Mouse (Mus musculus) spleen, postnatal 14 days (tissue): ENCODE measurements around the gene Ubxn6.
"Not testable (repeated sequence)": the region's sequence is repeated elsewhere in the genome, so short reads cannot be mapped to it uniquely, and the experiment has no call there.

Experiments used
- DNase-seq, 2 experiments: peaks; one replicate each; pipeline ENCODE4 v3.0.0; 2021 to 2022; ENCODE audit warnings: low spot score in 2 of 2

Ubxn6 gene

GRCm38 (mm10) chr17:56074827-56075208, at the start of gene Ubxn6:
Ubxn6 (minus strand) TSS chr17:56075028.
- peak; percentile 88 to 93 for DNase-seq

GRCm38 (mm10) chr17:56123681-56124340, 49.0 kb upstream of the Ubxn6 start:
- DNase-seq, result no peak

GRCm38 (mm10) chr17:56123161-56123560, 48.3 kb upstream of the Ubxn6 start:
- no peak for DNase-seq

- no peak for DNase-seq
These were observed 47.0 kb upstream of the Ubxn6 start, which contains the start of gene Lrg1 for GRCm38 (mm10) chr17:56121826-56122225. Lrg1 (minus strand) TSS chr17:56122001.

DNA sequence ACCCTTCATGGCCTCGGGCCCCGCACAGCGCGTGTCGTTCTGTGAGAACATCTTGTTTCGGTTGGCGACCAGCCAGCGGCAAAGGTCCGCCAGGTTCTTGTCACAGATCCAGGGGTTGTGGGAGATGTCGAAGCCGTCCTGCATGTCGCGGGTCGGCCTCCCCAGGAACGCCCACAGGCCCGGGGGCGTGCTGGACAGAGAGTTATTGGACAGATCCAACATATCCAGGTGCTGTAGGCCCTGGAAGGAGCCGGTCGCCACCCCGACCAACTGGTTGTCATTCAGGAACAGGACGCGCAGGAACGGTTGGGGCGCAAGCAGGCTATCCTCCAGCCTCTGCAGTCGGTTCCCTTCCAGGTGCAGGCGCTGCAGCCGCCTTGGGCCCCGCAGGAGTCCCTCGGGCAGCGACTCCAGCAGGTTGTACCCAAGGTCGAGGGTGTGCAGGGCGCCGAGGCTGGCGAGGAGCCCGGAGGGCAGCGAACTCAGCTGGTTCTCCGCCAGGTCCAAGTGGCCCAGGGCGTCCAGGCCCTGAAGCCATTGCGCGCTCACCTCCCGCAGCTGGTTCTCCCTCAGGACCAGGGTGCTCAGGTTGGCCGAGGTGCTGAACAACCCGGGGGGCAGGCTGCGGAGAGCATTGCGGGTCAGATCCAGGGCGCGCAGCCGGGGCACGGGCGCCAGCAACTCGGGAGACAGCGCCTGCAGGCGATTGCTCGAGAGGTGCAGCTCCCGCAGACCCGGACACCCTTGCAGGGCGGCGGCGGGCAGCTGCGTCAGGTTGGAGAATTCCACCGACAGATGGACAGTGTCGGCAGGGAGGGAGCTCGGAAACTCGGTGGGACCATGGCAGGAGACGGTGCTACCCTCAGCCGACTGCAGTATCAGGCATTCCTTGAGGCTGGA, 45.4 kb upstream of the Ubxn6 start:
- DNase-seq, result no peak

DNA sequence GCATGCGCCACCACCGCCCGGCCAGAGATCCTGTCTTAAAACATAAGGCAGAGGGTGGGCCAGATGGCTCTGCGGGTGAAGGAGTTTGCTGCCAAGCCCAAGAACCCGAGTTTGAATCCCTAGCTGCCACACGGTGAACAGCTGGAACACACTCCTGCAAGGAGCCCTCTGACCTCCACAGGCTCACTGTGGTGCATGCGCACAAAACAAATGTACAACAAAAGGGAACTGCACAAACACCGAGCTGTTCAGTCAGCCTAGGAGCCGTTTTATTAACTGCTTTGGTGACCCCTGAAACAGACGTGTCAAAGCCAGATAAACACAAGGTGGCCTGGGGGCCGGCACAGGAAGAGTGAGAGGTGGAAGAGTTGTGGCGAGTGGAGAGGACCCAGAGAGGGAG, 44.6 kb upstream of the Ubxn6 start:
- DNase-seq, result no peak

DNA sequence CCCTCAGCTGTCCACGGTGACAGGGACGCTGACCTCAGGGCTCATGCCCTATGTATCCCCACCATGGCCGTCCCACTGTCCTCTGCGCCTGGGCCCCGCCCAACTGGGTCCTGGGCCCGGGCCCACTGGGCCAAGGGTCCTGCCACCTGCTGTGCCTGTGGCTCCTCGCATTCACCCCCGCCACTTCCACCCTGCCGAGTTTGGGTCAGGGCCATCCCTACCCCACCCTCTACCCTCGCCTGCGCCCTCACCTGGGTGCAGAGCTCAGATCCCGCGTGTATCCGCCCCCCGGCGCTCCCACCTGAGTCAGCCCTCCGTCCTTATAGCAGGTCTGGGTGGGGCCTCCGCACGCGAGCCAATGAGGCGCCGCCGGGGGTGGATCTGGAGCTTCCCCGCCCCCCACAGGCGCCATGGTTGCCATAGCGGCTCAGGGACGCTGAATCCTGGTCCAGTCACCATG, 42.5 kb upstream of the Ubxn6 start, which contains the start of gene Plin5:
Gene Plin5 (minus strand): TSS at position 346 of the 460 bp plus-strand sequence.
- DNase-seq, result no peak

- no peak for DNase-seq
These were observed 41.4 kb upstream of the Ubxn6 start for GRCm38 (mm10) chr17:56116193-56116592.

DNA sequence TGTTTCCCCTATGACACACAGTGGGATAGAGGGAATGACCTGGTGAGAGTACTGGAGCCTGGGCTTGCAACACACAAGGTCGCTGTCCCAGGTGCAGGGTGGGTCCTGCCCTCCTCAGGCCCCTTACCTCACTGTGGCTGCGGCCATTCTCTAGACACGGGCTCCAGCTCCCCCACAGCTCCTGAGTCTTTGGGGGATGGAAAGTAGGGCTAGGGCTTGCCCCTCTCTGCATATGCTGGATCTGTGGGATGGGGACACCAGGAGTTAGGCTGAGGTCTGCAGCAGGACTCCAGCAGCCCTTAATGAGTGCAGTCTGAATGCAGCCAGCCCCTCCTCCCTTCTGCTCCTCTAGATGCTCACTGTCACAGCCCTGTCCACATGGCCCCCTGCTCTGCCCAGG, 37.9 kb upstream of the Ubxn6 start:
- DNase-seq, result no peak

DNA sequence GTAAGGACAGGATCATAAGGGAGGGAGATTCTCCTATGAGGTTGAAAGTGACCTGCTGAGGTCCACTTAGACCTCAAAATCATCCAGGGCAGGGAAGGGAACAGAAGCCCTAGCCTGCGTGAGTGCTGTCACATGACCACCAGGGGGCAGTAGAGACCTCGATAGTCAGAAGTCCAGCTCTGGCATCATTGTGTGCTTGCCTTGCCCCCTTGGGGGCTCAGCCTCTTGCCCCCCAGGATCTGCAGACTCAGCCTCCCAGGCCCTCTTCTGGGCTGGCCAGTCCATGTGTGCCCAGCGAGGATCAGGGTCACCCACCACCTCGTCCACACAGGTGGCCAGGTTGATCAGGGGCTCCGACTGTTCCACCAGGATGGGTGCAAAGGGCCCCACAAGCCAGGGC, 37.0 kb upstream of the Ubxn6 start:
- peak in 1 of 2 experiments; percentile 50 for DNase-seq

- DNase-seq, result no peak
These were observed 36.2 kb upstream of the Ubxn6 start for GRCm38 (mm10) chr17:56111021-56111420.

DNA sequence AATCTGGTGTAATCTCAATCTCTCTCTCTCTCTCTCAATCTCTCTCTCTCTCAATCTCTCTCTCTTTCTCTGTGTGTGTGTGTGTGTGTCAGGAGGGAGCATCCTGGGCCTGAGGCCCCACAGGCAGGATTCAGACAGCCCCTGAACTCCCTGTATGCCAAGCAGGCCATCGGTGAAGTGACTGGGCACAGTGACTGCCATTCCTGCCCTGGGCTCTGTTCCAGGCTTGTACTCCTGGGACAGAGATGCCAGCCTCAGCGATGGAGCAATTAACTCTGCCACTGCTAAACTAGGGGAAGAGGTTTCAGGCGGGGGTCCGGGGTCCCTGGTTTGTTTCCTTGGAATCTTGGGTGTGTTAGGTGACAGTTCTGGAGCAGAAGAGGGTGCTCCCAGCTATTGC, 35.7 kb upstream of the Ubxn6 start:
- DNase-seq, result no peak

DNA sequence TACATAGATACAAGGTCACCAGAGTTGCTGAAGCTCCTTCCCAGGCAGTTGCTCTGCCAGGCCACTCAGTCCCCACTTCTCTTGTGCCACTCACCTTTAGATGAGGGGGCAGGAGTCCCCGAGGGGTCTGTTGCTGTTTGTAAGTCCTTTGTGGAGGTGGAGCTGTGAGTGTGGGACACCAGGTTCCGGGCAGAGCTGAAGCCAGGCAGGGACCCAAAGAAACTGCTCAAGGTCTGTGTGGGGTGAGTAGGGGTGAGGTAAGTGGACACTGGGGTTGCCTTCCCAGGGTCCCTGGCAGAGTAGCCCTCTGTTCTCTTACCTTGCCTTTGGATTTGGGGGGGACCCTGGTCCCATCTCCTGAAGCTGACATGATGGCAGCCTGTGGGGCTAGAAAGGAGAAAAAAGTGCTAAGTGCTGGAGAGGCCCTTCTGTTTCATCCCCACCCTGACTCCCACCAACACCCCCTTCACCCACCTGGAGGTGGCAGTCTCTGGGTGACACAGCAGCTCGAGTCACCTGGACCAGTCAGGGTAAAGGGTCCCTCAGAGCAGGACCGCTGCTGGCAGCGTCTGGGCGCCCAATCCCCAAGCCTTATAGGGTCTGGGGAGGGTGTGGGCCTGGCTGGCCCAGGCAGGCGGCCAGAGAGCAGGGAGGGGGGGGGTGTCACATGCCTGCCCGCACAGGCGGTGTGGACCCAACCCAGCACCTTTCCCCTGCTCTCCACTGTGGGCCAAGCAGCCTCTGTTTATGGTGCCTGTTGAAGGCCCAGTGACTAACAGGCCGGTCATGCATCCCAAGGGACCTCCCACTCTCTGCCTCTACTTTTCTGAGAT, 34.6 kb upstream of the Ubxn6 start, which contains the start of gene Plin4:
Gene Plin4 (minus strand): TSS at position 585 of the 833 bp plus-strand sequence.
- DNase-seq, result no peak

GRCm38 (mm10) chr17:56108334-56109044, 33.7 kb upstream of the Ubxn6 start:
- no peak for DNase-seq

GRCm38 (mm10) chr17:56107736-56108135, 32.9 kb upstream of the Ubxn6 start:
- DNase-seq, result no peak

- no peak for DNase-seq
These were observed 32.2 kb upstream of the Ubxn6 start for GRCm38 (mm10) chr17:56106981-56107380.

- DNase-seq, result not testable (repeated sequence)
These were observed 31.6 kb upstream of the Ubxn6 start for GRCm38 (mm10) chr17:56106436-56106835.

GRCm38 (mm10) chr17:56104821-56105220, 30.0 kb upstream of the Ubxn6 start:
- DNase-seq, result not testable (repeated sequence)

DNA sequence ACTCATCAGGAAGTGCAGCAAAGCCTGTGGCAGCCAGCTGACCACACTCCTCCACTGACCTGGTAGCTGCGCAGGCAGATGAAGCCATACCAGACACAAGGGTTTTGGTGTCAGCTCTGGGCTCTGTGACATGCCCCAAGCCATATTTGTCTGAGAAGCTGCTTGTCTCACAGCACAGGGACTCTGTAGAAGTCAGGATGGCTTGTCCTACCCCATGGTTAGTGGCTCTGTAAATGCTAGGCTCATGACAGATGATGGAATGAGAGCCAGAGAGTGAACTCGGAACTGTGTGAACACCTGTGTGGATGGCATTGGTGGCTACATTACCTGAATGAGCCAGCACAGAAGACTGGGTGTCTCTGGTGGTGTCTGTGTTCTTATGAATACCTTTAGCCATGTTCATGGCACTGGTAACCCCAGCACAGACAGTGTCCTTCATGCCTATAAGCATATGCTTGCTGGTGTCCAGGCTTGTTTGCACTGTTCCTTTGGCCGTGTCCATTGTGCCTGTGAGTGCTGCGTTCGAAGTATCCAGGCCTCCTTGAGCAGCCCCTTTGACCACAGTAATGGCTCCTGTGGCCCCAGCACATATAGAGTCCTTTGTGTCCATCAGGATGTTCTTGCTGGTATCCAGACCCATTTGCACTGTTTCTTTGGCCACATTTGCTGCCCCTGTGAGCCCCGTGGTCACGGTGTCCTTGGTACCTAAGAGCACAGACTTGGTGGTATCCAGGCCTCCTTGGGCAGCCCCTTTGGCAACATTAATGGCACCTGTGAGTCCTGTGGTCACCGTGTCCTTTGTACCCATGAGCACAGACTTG, 28.8 kb upstream of the Ubxn6 start:
- no peak for DNase-seq

DNA sequence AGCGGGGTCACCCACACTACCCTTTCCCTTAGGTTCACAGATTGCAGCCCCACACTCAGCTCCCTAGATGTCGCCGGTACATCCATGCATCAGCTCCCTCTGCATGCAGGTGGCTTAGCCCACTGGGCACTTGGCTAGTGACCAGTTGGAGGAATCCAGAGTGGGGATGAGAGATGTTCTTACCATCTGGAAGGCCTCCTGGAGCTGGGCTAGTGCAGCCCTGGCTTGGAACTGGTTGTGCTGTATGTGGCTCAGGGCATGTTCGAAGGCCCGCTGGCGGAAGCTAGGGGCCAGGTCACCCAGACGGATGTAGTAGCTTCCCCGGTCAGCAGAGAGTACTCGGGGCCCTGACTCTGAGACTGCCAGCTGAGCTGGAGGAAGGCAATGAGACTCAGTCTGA, 28.1 kb upstream of the Ubxn6 start:
- DNase-seq, result no peak
